ENCODE assay signal across 9 mouse cellular contexts in the genomic region with DNA sequence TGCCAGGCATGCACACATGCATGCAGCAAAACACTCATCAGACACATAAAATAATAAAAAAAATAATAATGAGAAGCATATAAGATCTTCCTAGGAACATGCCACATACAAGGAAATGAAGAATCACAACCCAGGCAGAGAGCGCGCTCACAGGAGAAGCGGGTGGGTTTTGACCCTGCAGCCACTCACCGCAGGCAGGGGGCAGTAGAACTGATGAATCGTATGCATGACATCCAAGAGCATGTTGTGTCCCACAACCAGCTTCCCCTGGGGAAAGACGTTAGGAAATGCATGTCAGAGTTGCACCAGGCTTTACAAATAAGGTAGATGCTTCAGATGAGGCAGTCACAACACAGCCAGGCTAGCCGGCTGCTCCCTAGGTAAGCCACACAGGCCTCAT. TPM values are rescaled to one million over a fixed set of nuclear protein-coding genes. Genes with fewer than 3 reads are reported as not detected.
DNase-seq lines count a peak whose midpoint lies in the region; ATAC-seq and TF ChIP-seq lines count a peak whose summit lies in the region.
"Had no signal": no experiment of that assay in that cellular context is flagged by ENCODE, and none has a peak within 500 bp of the region (broad histone marks: within the 10 kb centered on the region; RNA-seq: fewer than 3 reads in every experiment).

No protein-coding gene starts in this region.

- no peaks in the 10 kb centered on the region for H3K9me3 ChIP-seq in neural tube, embryonic 11.5 days (ENCODE audit: control insufficient read depth, low read length)
- no peaks in the 10 kb centered on the region for H3K9me3 ChIP-seq in forebrain, embryonic 16.5 days (ENCODE audit: control insufficient read depth, low read length)
- H3K9me3 ChIP-seq: intestine, embryonic 15.5 days had no signal

- no peaks in the 10 kb centered on the region for H3K79me2 ChIP-seq in heart, adult 2 months (replicated peaks; ENCODE audit: control insufficient read depth, insufficient read depth, low read length)

- TF ChIP-seq CTCF in heart, adult 2 months (IDR thresholded peaks at IDR 0.05): peak; percentile 54
- TF ChIP-seq CTCF in cortical plate, adult 2 months (IDR thresholded peaks at IDR 0.05; ENCODE audit: extremely low read depth, insufficient read depth, low read length): 0 out of 2 replicates have a peak, but pooled peaks have one; percentile 6

- H3K27me3 ChIP-seq in heart, adult 2 months (ENCODE audit: control insufficient read depth, insufficient read depth, low read length): no peaks in the 10 kb centered on the region
- H3K27me3 ChIP-seq in neural tube, embryonic 11.5 days (ENCODE audit: control insufficient read depth, insufficient read depth, low read length): no peaks in the 10 kb centered on the region
- no peaks in the 10 kb centered on the region for H3K27me3 ChIP-seq in forebrain, embryonic 16.5 days (replicated peaks; ENCODE audit: control insufficient read depth, insufficient read depth, low read length)
- H3K27me3 ChIP-seq: intestine, embryonic 15.5 days had no signal

- no peak for ATAC-seq in neural tube, embryonic 11.5 days (ENCODE audit: insufficient read depth, low FRiP score, low TSS enrichment)
- ATAC-seq in forebrain, embryonic 16.5 days: no peak
- ATAC-seq: intestine, embryonic 15.5 days had no signal

- TF ChIP-seq EP300 in heart, adult 2 months (IDR thresholded peaks at IDR 0.05; ENCODE audit: insufficient read depth, low read depth, low read length): no peak

- no peaks in the 10 kb centered on the region for H3K4me1 ChIP-seq in heart, adult 2 months (ENCODE audit: control insufficient read depth, insufficient read depth, low read length)
- H3K4me1 ChIP-seq in neural tube, embryonic 11.5 days (ENCODE audit: control insufficient read depth, insufficient read depth, low read length): no peaks in the 10 kb centered on the region
- H3K4me1 ChIP-seq in cortical plate, adult 2 months (ENCODE audit: control insufficient read depth, insufficient read depth, low read length): no peaks in the 10 kb centered on the region
- no peaks in the 10 kb centered on the region for H3K4me1 ChIP-seq in forebrain, embryonic 16.5 days (replicated peaks; ENCODE audit: control insufficient read depth, insufficient read depth, low read length)
- H3K4me1 ChIP-seq: intestine, embryonic 15.5 days had no signal

- DNase-seq in heart, adult 2 months: no peak
- DNase-seq in heart, adult 8-10 months (ENCODE audit: low spot score): no peak
- peak; percentile 20 for DNase-seq in neural tube, embryonic 11.5 days (ENCODE audit: low spot score)
- no peak for DNase-seq in neural tube, embryonic 10.5 days (ENCODE audit: extremely low spot score, low spot score)
- peak; percentile 53 for DNase-seq in thymus, postnatal 14 days
- no peak for DNase-seq in c-Kit-positive CD71-positive TER-119-positive erythroid progenitor cells, embryonic 14.5 days (ENCODE audit: low spot score)

- intact Hi-C loops in heart, adult 2 months (cut with DNase I): loop anchor here (5.0 kb wide), 1 partner anchor 92 kb away; a partner anchor contains a TSS

- no peak overlapping the region for H3K4me3 ChIP-seq in heart, adult 2 months
- H3K4me3 ChIP-seq in neural tube, embryonic 11.5 days (ENCODE audit: low read depth, low read length): no peak overlapping the region
- H3K4me3 ChIP-seq in cortical plate, adult 2 months (ENCODE audit: insufficient read depth, low read length): no peak overlapping the region
- H3K4me3 ChIP-seq in forebrain, embryonic 16.5 days (replicated peaks; ENCODE audit: low read length): no peak overlapping the region
- H3K4me3 ChIP-seq: intestine, embryonic 15.5 days had no signal

- no peak for TF ChIP-seq POLR2A in heart, adult 2 months (IDR thresholded peaks at IDR 0.05; ENCODE audit: insufficient read depth, low read depth, low read length)
- no peak for TF ChIP-seq POLR2A in cortical plate, adult 2 months (IDR thresholded peaks at IDR 0.05; ENCODE audit: extremely low read depth, insufficient read depth, low read length)

- H3K4me2 ChIP-seq in neural tube, embryonic 11.5 days (ENCODE audit: low read depth): no peak overlapping the region
- H3K4me2 ChIP-seq in forebrain, embryonic 16.5 days (ENCODE audit: low read length): no peak overlapping the region
- H3K4me2 ChIP-seq: intestine, embryonic 15.5 days had no signal

- H3K9ac ChIP-seq in heart, adult 2 months (ENCODE audit: low read depth, low read length): no peak overlapping the region
- no peak overlapping the region for H3K9ac ChIP-seq in neural tube, embryonic 11.5 days (ENCODE audit: low read length)
- no peak overlapping the region for H3K9ac ChIP-seq in forebrain, embryonic 16.5 days (replicated peaks; ENCODE audit: low read depth, low read length)
- H3K9ac ChIP-seq: intestine, embryonic 15.5 days had no signal

- 81% methylated on average over 7 of the region's 7 CpGs for WGBS in heart, adult 2 months
- 80% methylated on average over 7 of the region's 7 CpGs for WGBS in neural tube, embryonic 11.5 days
- WGBS in forebrain, embryonic 16.5 days: 79% methylated on average over 7 of the region's 7 CpGs

- no peak overlapping the region for H3K27ac ChIP-seq in heart, adult 2 months
- no peak overlapping the region for H3K27ac ChIP-seq in neural tube, embryonic 11.5 days (ENCODE audit: low read depth, low read length)
- H3K27ac ChIP-seq in cortical plate, adult 2 months (ENCODE audit: insufficient read depth, low read length): no peak overlapping the region
- H3K27ac ChIP-seq in forebrain, embryonic 16.5 days (ENCODE audit: low read length): no peak overlapping the region
- H3K27ac ChIP-seq: intestine, embryonic 15.5 days had no signal

- no peaks in the 10 kb centered on the region for H3K36me3 ChIP-seq in heart, adult 2 months (ENCODE audit: control insufficient read depth, insufficient read depth, low read length)
- H3K36me3 ChIP-seq in neural tube, embryonic 11.5 days (ENCODE audit: control insufficient read depth, insufficient read depth, low read length): peaks cover 5% of the 10 kb centered on the region; the same call in 1 of the 2 replicates
- H3K36me3 ChIP-seq in forebrain, embryonic 16.5 days (ENCODE audit: control insufficient read depth, insufficient read depth): peaks cover 11% of the 10 kb centered on the region

RNA-seq across cellular contexts. Expression of a gene that starts 27.9 kb away (rescaled TPM):
- 1 to 10 TPM; 8.9 to 9.1 TPM for total RNA-seq in heart, adult 2 months (2021)
- polyA plus RNA-seq in heart, adult 2 months (2012; rRNA removed): 7.3 and 13.1 TPM in 2 replicates
- 10 to 100 TPM in 2 of 4 experiments, 1 to 10 TPM in 2; 7.8 to 12.7 (median 9.3) TPM for total RNA-seq in heart, adult 8-10 months (2022)
- polyA plus RNA-seq in neural tube, embryonic 11.5 days (2014; fragmentation: Nextera tagmentation; extraction: Ambion mirVana): 40.2 and 41.3 TPM in 2 replicates
- 24.3 and 25.3 TPM in 2 replicates for polyA plus RNA-seq in cortical plate, adult 2 months (2012; rRNA removed)
- polyA plus RNA-seq in forebrain, embryonic 16.5 days (2015; fragmentation: Nextera tagmentation; extraction: Ambion mirVana): 44.2 and 46.4 TPM in 2 replicates

RNA-seq across cellular contexts. Expression of a gene that starts 31.6 kb away (rescaled TPM):
- 10 to 100 TPM; 41.8 to 51.6 TPM for total RNA-seq in heart, adult 2 months (2021)
- 35.2 and 51.5 TPM in 2 replicates for polyA plus RNA-seq in heart, adult 2 months (2012; rRNA removed)
- 10 to 100 TPM; 41.4 to 53.6 (median 51.1) TPM for total RNA-seq in heart, adult 8-10 months (2022)
- polyA plus RNA-seq in neural tube, embryonic 11.5 days (2014; fragmentation: Nextera tagmentation; extraction: Ambion mirVana): 43.2 and 44.5 TPM in 2 replicates
- 35.7 and 37.5 TPM in 2 replicates for polyA plus RNA-seq in cortical plate, adult 2 months (2012; rRNA removed)
- polyA plus RNA-seq in forebrain, embryonic 16.5 days (2015; fragmentation: Nextera tagmentation; extraction: Ambion mirVana): 53.3 and 56.9 TPM in 2 replicates

RNA-seq across cellular contexts. Expression of a gene that starts 31.7 kb away (rescaled TPM):
- total RNA-seq in heart, adult 2 months (2021): 1 to 10 TPM; 2.6 to 2.7 TPM
- 1.1 and 1.2 TPM in 2 replicates for polyA plus RNA-seq in heart, adult 2 months (2012; rRNA removed)
- total RNA-seq in heart, adult 8-10 months (2022): 1 to 10 TPM; 2.2 to 3.0 (median 2.6) TPM
- polyA plus RNA-seq in neural tube, embryonic 11.5 days (2014; fragmentation: Nextera tagmentation; extraction: Ambion mirVana): 11.4 and 12.4 TPM in 2 replicates
- polyA plus RNA-seq in cortical plate, adult 2 months (2012; rRNA removed): 1.1 and 2.3 TPM in 2 replicates
- 8.5 and 8.6 TPM in 2 replicates for polyA plus RNA-seq in forebrain, embryonic 16.5 days (2015; fragmentation: Nextera tagmentation; extraction: Ambion mirVana)

Comparison
In these comparisons a context has a peak if more than half of its experiments do, and no peak if none do; other contexts are left out.
1. DNase-seq: peak in neural tube, embryonic 11.5 days (single experiment) and thymus, postnatal 14 days (single experiment); none in heart, adult 2 months (0 of 2), heart, adult 8-10 months (single experiment), neural tube, embryonic 10.5 days (single experiment) and c-Kit-positive CD71-positive TER-119-positive erythroid progenitor cells, embryonic 14.5 days (single experiment).